Mouse (Mus musculus): ENCODE data around the gene Tmtc1.

Gene Tmtc1

DNA sequence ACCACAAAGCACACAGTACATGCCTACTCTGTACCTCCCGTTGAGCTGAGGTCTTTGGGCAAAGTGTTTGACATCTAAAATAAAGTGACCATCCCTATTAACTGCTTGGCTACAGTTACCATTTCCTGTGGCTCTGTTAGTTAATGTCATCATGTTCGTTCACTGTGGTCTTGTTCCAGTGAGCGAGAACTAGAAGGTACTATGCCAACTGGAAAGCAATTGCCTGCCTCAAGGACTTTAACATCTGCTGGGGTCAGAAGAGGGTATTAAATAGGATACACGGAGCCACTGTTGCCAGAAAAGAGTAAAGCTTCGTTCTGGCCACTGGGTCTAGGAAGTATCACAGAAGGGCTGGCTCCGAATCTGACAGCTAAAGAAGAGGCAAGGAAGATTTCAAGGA is 23.8 kb downstream of the Tmtc1 start:
- no peak for DNase-seq

DNA sequence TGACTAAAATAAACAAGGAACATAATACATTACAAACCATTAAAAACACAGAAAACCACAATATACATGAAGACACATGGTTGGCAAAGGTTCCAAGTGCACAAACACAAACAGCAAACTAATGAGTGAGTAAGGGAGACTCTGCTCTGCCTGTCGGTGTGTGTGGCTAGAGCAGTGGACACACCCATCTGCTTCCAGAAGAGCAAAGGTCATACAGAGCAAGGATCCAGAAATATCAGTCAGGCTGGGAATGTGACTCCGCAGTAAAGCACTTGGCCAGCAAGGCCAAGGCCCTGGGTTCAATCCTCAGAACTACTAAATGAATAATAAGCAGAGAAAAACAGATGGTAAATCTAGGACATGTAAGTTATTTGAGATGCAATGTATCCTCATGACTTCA is 27.6 kb downstream of the Tmtc1 start:
- DNase-seq: no peak

DNA sequence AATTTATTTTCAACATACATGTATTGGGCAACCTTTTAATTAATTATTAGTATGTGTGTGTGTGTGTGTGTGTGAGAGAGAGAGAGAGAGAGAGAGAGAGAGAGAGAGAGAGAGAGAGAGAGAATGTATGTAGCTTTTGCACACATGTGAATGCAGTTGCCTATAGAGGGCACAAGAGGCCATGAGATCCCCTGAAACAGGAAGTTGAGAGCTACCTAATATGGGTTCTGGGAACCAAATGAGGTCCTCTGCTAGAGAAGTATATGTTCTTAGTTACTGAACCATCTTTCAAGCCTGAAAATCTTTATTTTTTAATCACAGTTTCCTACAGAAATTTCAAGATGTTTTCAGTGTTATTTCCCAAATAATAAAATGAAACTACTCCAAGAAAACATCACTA is 30.6 kb downstream of the Tmtc1 start:
- no peak for DNase-seq

DNA sequence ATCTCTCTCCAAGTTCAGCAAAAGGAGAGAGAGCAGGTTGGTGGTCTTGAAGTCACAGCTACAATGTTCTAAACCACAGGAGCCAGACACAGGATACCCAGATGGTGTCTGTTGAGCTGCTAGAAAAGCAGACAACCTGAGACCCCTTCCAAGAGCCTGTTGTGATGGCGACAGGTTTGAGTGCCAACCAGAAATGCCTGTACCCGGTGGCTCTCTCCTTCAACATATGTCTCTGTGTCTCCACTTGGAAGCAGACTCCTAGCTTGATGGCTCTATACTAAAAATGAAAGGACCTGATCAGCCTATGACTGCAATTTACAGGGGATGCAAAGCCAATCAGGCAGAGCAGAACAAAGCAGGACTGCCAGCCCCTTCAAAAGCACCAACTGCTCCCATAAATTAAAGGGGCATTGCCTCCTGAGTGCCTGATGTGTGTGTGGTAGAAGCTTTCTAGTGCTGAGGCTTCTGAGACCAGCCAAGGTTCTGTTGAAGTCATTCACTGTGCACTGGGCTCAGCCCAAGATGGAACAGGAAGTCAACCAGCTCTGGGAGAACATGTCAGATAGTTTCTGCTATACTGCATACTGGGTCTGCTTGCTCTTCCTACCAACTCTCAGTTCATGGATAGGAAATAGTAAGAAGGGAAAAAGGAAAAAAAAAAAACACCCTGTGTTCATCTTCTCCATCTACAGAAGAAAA is 37.2 kb downstream of the Tmtc1 start:
- no peak for DNase-seq

DNA sequence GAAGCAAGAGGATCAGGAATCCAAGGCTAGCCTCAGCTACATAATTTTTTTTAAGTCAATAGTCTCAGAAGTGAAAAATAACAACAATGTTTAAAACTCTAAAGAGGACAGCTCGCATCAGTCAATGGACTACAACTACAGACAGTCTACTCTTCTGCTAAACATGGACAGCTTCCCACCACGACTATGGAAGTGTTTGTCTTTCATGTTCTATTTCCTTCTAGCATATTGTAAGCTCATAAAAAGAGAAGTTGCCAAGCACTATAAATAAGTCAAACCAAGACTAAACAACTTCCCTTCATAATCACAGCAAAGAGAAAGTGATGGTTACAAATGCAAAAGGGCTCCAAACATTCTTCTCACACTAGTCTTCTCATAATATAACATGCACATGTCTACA is 38.6 kb downstream of the Tmtc1 start:
- no peak for DNase-seq

DNA sequence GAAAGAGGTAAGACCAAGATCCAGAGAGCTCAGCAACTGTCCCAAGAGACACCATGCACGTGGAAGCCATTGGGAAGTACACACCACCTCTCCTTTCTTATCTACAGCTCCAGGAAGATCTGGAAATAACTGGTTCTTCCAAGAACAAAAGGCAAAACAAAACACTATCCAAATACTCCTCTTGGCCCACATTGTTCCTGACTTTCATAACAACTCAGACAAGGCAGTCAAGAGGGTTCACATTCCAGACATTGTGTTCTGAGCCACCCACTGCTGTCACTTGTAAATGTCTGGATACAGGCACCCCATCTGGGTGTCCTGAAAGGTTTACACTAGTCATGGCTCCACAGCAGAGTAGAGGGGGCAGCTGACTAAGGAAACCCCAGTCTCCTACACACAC is 39.7 kb downstream of the Tmtc1 start:
- peak; percentile 33 for DNase-seq

DNA sequence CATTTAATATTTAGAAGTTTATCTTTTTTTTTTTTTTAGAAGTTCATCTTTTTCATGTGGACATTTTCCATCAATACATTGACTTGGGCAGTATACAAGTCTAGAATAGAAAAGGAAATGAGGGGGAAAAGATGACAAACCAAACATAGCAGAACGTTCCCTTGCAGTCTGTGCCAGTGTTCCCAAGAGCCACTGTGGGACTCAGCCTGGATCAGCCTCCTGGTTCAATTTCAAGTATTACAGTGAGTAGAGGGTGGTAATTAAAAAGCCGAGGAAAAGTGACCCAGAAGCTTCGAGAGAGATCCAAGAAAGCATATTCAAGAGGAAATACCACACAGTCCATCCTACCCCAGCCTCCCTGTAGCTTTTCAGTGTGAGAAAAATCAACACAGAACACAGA is 40.4 kb downstream of the Tmtc1 start:
- no peak for DNase-seq

DNA sequence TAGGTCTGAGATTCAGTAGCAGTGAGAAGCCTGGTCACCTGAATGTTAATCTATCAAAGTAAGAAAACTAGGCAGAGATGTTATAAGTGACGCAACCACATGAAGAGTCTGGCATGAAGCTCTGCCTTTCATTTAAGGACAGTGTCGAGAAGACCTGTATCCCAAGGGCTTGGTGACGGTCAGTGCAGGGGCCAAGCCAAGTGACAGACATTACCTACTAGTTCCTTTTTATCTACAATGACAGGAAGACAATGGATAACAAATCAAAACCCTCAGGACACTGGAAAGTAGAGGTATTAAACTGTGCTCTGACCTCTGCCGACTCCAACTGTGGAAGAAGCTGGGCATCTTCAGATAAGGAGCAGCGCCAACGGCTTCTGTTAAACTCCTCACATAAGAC is 43.2 kb downstream of the Tmtc1 start:
- peak; percentile 21 for DNase-seq

DNA sequence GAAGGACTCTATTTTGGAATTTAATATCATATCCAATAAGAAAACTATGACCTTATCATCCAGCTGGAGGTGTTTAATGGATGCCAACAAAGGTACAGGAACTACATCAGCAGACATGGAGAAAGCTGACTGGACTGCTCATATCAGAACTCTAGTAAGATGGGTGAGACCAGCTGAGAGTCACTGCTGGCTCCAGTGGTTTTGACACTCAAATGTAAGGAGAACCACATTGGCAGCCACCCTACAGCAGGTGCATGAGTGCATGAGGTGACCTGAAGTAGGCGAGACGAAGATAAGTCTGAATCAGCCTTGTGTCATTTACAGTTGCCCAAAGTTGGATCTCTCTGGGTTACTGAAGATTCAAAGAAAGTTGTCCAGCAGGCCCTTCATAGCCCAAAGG is 44.6 kb downstream of the Tmtc1 start:
- no peak for DNase-seq

DNA sequence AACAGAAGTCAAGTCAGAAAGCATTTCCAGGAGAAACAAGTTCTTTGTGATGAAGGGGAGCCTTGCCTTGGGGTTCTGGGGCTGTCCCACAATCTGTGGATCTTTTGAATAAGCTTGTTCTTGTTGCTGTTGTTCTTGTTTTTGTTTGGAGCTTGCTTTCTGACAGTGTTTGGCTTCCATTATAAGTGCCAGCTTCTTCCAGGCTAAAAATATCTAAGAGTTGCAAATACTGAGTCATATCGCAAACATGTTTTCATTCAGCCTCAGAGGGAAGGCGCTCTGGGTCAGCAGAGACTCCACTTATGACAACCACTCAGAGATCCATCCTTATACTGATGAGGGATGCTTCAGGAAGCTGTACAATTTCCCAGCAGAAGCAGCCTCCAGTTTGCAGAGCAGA is 45.3 kb downstream of the Tmtc1 start:
- no peak for DNase-seq

DNA sequence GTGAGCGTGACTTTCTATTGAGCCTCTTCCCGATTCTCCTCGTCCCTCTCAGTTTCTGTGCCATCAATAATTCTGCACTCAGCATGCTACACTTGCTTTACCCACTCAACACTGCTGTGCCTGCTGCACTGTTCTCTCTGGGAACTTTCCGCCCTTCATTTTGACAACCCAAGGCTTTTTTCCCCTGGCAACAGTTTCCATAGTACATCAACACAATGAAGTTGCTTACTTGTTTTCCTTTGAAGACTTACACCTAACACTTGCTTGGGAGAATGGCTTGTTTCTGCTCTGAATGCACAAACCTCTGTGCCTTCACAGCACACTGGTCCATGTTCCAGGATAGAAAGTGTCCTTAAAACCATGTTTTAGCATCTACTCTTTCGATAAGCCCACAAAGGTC is 46.9 kb downstream of the Tmtc1 start:
- DNase-seq: no peak

DNA sequence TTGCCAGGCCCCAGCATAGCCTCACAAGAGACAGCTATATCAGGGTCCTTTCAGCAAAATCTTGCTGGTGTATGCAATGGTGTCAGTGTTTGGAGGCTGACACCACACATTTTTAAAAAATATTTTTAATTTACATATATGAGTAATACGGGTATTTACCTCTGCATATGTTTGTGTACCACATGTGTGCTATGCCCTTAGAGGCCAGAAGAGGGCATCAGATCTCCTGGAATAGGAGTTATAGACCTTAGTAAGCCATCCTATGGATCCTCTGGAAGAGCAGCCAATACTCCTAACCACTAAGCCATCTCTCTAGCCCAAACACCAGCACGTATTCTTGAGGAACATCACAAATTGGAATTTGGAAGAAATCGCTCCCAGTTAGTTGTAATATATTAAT is 48.9 kb downstream of the Tmtc1 start:
- no peak for DNase-seq

DNA sequence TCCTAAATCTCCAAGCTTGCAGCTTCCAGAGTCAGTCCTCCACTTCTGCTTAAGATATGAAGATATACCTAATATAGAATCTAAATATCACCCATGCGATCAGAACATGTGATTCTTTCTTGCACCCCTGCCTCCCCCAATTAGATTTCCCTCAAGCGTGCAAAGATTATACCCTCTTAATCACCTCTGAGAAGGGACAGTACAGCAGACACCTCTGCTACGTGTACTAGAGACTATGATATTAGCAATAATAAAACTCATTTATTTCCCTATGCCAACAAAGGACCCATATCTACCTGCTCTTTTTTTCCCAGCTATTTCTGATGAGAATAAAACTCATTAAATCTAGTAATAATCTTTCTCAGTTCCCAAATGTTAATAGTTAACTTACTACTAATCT is 49.9 kb downstream of the Tmtc1 start:
- DNase-seq: no peak

DNA sequence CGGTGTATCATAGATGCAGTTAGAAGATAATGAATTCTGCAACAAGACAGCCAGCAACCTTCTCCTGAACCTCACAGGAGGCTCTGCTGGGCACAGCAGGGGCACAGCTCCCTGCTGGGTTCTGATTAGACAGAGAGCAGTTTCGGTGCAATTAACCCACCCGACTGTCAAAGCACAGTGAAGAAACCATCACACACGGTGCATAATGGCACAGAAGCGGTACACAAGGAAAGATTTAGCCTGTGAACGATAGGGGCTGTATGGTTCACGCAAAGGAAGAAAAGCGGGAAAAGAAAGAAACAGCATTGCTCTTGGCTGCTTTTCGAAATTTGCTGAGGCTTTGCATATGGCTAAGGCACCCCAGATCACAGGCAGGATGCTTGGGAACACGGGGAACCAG is 52.0 kb downstream of the Tmtc1 start:
- no peak for DNase-seq

DNA sequence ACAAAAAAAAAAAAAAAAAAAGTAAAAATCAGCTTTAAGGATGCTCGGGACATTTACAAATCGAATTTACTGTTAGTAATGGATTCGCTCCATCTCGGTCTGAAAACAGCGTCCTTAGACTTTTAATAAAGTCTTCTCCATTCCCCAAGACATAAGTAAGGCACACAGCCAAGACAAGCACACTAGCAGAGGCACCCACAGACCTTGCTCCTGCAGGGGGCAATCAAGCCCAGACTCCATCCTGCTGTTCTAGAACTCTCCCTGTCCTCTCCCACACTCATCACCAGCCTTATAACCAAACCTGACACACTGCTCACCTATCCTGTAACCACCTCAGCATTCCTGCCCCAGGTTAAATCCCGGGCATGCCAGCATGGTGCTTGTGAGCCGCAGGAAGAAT is 52.9 kb downstream of the Tmtc1 start:
- peak; percentile 17 for DNase-seq

DNA sequence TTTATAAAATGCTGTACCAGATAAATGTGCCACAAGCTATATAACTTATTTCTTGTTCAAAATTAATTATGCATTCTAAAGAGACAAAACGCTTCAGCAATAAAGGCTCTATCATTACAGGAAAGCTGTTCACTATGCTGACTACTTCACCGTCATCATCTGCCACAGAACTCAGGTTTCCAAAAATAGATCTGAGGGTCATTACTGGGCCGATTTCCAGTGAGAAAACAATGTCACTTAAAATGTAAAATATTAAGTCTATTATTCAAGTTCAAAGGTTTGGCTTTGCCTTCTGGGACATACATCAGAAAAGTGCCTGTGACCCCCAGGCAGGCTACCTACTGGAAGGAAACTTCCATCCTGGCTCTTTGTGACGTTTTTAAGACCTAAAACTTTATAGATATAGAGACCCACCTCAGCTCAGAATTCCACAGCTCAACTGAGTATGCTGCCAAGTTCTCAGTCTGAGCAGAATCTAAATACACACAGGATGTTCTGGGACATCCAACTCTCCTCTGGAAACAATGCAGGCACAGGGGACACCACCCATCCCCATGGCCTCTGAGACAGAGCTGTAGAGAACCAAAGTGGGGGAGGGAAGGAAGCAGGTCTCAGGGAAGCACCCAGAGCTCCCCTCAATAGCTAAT is 53.4 kb downstream of the Tmtc1 start:
- DNase-seq: peak; percentile 56

DNA sequence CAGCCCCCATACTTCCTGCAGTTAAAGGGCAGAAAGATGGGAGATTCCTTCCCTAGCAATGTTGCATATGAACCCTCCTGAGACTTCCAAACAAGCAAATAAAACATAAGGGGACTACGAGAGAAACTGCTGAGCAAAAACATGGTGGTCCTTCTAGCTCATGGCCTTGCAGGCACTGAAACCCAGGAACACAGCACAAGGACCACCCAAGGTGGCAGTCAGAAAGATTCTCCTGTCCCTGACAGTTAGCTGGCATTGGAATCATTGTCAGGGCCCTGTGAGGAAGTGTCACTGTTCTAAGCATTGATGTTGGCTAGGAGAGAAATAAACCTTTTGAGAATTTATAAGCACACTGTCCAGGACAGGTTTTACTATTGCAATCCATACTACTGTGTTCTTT is 56.2 kb downstream of the Tmtc1 start:
- DNase-seq: no peak

DNA sequence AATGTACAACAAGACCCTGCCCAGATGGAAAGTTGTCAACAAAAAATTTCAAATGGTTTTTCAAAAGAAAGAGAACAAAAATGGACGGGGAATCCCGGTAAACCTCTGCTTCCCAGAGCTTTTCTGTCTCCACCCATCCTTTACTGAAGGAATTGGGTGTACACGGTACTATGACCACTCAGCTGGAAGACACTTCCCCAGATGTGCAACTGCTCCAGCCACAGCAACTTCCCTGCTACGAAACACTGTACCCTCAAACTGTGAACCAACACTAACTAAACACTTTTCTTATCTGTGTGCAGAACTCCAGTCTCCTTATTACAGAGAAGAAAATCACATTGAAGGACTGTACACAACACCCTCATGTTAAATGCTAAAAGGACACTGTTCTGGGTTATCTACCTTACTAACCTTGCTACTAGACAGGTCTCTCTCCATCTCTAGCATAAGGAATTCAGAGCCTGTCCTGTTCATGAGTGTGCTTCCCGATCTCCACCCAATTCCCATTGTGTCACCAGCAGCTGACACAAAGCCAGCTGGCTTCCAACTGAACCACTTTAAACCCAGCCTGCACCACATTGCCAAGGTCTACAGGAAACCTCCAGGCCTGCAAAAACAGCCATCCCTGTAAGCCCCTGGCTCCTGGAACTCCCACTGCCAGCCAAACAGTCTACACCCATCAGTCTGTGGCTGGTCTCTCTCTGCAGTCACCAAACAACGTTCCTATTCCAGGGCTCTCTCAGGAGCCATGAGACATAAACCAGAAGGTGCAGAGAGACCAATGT is 59.9 kb downstream of the Tmtc1 start:
- peak; percentile 67 for DNase-seq

DNA sequence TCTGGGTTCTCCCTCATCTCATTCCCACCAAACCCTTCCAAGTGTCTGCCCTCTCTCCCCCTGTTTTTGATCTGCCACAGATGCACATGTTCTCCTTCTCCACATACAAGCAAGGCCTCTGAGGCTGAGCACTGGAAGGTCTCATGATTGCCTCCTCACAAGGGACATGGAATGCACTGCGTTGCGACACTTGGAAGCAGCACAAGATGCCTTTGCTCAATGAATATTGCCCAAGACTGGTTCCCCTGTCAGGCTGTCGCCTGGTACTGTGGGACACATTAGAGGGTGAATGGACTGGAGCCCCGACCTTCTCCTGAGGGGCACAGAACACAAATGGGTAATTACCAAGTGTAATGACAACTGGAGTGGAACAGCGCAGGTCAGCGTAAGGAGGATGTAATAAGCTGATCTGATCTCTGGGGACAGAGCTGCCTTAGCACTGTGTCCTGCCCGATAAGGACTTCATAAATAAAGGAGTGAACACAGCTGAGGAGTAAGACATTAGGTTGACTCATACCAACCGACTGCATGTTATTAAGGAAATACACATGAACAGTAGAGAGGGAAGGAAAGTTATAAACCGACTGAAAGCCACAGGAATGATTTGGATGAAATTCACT is 62.9 kb downstream of the Tmtc1 start:
- DNase-seq: no peak

DNA sequence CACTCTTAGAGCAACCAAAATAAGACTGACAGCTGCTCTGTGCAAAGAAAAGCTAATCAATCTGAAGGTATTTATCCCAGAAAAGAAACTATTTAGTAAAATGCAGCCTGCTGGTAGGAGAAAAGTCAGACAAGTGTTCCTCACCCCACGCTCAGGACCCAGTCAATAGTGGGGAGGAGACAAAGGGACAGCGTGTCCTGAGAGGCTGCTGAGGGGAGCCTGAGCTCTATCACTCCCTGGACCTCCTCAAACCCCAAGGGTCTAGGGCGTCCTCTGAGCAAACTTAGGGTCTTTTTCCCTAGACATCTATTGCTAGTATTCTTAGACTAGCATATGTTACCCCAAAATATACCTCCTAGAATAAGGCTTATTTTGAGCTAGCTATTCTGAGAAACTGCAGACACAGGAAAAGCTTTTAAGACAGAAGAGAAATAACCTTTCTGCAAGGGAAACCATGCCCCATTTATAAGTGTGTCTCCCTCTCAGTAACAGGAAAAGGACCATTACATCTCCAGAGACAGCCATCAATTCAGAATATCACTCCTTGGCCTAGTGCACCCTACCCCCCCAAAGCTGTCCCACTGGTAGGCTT is 68.5 kb downstream of the Tmtc1 start:
- no peak for DNase-seq

DNA sequence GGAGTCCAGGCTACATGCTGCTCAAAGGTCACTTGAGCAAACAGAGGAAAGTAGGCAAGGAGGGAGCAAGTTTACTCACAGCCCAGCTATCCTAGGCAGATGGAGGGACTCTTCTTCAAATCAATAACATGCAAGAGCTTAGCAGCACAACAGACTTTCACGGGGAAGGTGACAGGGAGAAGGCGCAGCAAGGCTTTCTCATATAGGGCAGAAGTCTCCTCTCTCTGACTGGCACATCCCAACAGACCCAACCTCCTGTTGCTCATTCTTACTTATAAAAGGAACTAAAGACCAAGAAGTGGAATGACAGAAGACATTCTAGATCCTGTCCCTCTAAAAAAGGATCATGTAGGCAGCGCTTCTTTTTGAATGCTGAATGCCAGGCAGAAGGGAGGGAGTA is 69.2 kb downstream of the Tmtc1 start:
- DNase-seq: no peak

DNA sequence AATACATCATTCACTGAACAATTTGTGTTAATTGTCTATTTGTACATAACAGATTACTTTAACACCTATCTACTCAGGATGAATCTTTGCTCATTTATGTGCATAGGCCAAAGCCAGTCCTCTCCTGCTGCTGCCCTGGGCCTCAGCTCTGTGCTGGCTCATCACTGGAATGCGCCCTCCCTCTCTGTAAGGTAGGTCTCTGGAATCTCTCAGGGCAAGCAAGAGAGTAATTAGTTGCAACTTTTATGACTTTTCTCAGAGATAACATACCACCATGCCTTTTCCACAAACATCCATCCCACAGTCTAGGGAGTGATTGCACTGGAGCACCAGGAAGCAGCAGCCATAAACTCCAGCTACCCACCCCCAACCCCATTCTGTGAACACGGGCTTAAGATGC is 70.7 kb downstream of the Tmtc1 start:
- no peak for DNase-seq

DNA sequence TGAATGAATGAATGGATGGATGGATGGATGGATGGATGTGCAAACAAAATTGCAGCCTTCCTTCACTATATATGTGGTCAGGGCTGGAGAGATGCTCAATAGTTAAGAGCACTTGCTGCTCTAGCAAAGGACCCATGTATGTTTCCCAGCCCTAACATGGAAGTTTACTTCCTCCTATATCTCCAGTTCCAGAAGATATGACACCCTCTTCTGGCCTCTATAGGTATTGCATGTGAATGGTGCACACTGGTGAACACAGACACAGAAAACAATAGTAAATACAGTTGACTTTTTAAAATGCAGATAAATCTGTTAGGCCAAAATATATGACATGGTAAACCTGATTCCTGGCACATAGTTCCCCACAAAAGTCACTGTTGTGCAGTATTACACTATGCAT is 73.0 kb downstream of the Tmtc1 start:
- DNase-seq: no peak

All from kidney, adult 11 months (tissue).